Mouse (Mus musculus): ENCODE measurements around the gene Hspe1. TPM values are rescaled to one million over a fixed set of nuclear protein-coding genes. Genes with fewer than 3 reads are reported as not detected.
A peak's percentile ranks its signal among the peaks of the same experiment; 100 is the strongest.

Hspe1 gene
- total RNA-seq, 2 experiments from 2014 or later: 88.8 to 95.2 TPM

DNA sequence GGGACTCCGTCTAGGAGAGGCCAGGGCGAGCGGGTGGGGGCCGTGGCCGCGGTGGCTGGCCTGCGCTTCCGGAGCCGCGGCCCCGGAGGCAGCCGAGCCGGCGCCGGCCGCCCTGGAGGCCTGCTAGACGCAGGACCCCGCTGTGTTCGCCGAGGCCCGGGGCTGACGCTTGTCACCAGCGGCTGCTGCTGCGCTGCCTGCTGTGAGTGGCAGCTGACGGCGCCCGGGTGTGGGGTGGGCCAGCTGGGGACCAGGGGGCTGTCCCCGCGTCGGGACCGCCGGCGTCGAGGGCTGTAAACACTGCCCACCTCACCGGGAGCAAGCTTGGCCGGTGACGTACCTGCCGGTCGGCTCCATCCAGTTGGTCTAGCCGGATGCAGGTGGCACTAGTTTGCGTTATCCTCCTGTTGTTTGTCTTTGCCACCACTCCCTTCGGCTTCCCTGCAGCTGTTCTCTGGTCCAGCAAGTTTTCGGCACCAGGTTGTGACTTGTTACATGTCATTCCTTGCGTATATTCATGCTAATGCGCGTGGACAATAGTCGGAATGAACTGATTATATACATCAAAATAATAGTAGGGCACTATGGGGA lies 43.6 kb downstream of the Hspe1 start:
- peak in 1 of 2 experiments; percentile 25 for DNase-seq (ENCODE audit: low spot score in 2 of 2)

GRCm38 (mm10) chr1:55132308-55132707 lies 44.4 kb downstream of the Hspe1 start:
- no peak for DNase-seq (ENCODE audit: low spot score in 2 of 2)

DNA sequence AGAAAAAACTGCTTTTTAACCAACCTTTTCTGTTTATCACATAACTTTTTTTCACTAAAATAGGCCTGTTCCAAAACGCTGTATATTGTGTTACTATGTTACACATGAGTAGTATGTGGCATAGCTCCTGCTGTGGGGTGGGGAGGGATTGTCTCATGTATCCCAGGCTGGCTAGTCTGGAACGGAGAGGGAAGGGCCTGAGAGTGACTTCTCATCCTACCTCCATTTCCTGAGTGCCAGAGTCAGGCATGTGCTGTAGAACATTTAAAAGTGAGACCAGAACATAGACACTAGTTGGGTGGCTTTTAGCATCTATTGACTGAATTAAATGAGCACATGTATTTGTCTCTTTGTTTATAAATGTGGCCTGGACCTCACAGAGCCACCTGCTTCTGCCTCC lies 45.2 kb downstream of the Hspe1 start:
- no peak for DNase-seq (ENCODE audit: low spot score in 2 of 2)

DNA sequence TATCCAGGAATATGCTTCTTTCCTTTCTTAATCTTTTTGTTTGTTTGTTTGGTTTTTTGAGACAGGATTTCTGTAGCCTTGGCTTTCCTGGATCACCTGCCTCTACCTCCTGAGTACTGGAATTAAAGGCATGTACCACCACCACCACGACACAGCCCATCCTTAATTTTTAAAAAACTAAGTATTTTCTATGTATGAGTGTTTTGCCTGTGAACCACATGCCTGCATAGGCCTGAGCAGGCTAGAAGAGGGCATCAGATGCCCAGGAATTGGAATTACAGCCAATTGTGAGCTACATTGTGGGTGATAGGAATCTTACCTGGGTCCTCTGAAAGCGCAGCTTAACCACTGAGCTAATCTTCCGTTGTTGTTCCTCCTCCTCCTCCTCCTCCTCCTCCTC lies 46.4 kb downstream of the Hspe1 start:
- DNase-seq (ENCODE audit: low spot score in 2 of 2): no peak

DNA sequence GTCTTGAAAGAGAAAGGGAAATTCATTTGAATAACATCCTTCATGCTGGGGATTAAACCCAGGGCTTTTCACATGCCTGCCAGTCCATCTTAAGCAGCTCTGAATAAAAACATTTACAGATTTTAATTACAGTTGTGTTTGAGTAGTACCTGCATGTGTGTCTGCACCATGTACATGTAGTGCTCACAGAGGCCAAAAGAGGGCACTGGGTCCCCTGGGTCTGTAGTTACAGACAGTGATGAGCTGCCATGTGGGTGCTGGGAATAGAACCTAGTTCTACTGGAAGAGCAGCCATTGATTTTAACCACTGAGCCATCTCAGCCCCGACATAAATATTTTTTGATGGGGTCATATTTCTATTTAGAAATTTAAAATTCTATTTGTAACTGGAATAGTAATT lies 47.9 kb downstream of the Hspe1 start:
- no peak for DNase-seq (ENCODE audit: low spot score in 2 of 2)

Other genes starting within 250 kb of the Hspe1 start
- 10 to 100 TPM; 21.9 to 23.0 TPM for gene Ankrd44, start 161.7 kb upstream of the Hspe1 start, total RNA-seq (2021)
- gene Sf3b1, start 60.7 kb upstream of the Hspe1 start, total RNA-seq (2021): 100 to 1,000 TPM; 141 to 148 TPM
- gene Coq10b, start 35.4 kb upstream of the Hspe1 start, total RNA-seq (2021): 10 to 100 TPM; 32.2 to 34.1 TPM
- 100 to 1,000 TPM; 163 to 173 TPM for gene Hspd1, start 111 bp downstream of the Hspe1 start, total RNA-seq (2021)
- 10 to 100 TPM; 55.3 to 59.4 TPM for gene Mob4, start 43.1 kb downstream of the Hspe1 start, total RNA-seq (2021)
- 10 to 100 TPM; 21.9 to 25.1 TPM for gene Rftn2, start 138.7 kb downstream of the Hspe1 start, total RNA-seq (2021)
- 10 to 100 TPM in 1 of 2 experiments, 1 to 10 TPM in 1; 8.7 to 10.1 TPM for gene Mars2, start 149.0 kb downstream of the Hspe1 start, total RNA-seq (2021)

All from left cerebral cortex, adult 18-20 months (tissue).